Mouse (Mus musculus) common myeloid progenitor, adult 5-6 weeks (primary cell): ENCODE measurements around the gene Exosc1. TPM values are rescaled to one million over a fixed set of nuclear protein-coding genes. Genes with fewer than 3 reads are reported as not detected.

Source experiments
- ATAC-seq: replicated peaks from 2 replicates; pipeline ENCODE4 v1.8.0; 2016; ENCODE audit warnings: low read depth, mild to moderate bottlenecking, moderate TSS enrichment, inconsistent platforms; ENCODE audit not compliant: poor library complexity, severe bottlenecking
- total RNA-seq: library from RNA; stranded (forward); fragments of 200-1000, 187-1606 nt; gene quantifications from 2 replicates; pipeline ENCODE4 v1.2.3, GENCODE M21; 2017

The Exosc1 gene
- total RNA-seq, 1 experiment from 2014 or later, result 81.5 TPM

DNA sequence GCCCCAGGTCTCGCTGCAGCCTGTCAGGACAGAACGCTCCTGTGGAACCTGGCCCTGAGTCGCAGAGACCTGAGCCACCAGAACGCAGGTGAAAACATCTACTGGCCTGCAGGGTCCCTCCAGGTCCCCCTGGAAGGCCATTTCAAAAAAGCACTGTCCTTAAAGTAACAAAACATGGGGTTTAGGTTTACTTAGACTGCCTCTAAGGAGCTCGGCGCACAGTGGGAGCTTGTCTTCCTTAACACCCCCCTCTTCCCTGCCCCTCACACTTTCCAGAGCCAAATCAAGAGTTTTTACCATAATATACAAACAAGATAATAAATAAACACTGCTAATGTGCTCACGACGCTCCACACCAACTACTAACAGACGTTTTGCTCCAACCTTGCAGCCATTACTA, 49.3 kb downstream of the Exosc1 start:
- ATAC-seq, result no peak

DNA sequence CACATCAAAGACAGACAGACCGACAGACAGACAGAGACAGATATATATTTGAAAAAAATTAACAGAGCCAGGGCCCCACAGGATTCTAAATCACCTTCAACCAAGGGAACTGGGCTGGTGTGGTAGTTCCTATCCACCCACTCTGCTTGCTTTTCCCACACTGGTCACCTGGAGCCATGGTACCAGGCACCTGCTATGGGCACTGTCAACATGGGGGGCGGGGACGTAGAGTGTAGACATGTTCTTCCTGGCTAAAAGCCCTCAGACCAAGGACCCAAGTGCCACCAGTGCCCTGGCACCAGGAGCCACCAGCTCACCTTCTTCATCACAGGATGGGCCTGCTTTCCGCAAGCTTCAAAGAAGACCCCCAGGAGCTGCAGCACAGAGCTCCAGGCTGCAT, 51.4 kb downstream of the Exosc1 start:
- no peak for ATAC-seq

DNA sequence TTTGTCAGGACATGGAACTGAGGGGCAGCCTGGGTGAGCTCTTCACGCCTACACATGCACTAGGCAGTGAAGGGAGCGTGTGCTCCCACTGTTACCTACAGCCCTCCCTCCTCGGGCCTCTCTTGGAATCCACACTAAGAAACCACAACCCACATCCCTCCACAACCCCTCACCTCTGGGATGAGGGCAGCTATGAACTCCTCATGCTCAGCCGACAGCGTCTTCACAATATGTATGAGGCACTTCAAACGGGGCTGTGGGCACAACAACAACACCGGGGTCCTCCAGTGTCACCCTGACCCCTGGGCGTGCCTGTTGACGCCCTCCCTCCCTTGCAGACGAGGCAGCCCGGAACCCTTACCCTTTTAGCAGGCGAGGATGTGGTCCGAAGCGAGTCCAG, 58.9 kb downstream of the Exosc1 start:
- no peak for ATAC-seq

Other genes with a start within 250 kb of the Exosc1 start
- gene Slit1, start 189.8 kb downstream of the Exosc1 start, total RNA-seq, result 0.05 and 0.15 TPM in 2 replicates
- gene Arhgap19, start 131.4 kb downstream of the Exosc1 start, total RNA-seq, result 33.2 and 36.2 TPM in 2 replicates
- 9.9 and 14.7 TPM in 2 replicates for gene Frat1, start 103.5 kb downstream of the Exosc1 start, total RNA-seq
- gene Frat2, start 85.3 kb downstream of the Exosc1 start, total RNA-seq, result 26.8 and 27.4 TPM in 2 replicates
- gene Rrp12, start 37.2 kb downstream of the Exosc1 start, total RNA-seq, result 20.5 and 23.3 TPM in 2 replicates
- 206 and 215 TPM in 2 replicates for gene Pgam1, start 21.5 kb downstream of the Exosc1 start, total RNA-seq
- gene Zdhhc16, start 57 bp upstream of the Exosc1 start, total RNA-seq, result 21.9 and 41.6 TPM in 2 replicates
- 13.5 and 34.9 TPM in 2 replicates for gene Mms19, start 47.7 kb upstream of the Exosc1 start, total RNA-seq
- 3.6 and 4.1 TPM in 2 replicates for gene Ubtd1, start 48.3 kb upstream of the Exosc1 start, total RNA-seq
- not detected in 2 replicates for gene Ankrd2, start 102.6 kb upstream of the Exosc1 start, total RNA-seq
- not detected in 2 replicates for gene Hoga1, start 112.2 kb upstream of the Exosc1 start, total RNA-seq
- not detected in 2 replicates for gene 4933411K16Rik, start 118.8 kb upstream of the Exosc1 start, total RNA-seq
- gene Morn4, start 152.9 kb upstream of the Exosc1 start, total RNA-seq, result 1.4 and 1.7 TPM in 2 replicates
- gene Pi4k2a, start 157.0 kb upstream of the Exosc1 start, total RNA-seq, result 7.8 and 12.5 TPM in 2 replicates
- gene Avpi1, start 195.6 kb upstream of the Exosc1 start, total RNA-seq, result 3.1 and 5.1 TPM in 2 replicates
- gene Marveld1, start 214.0 kb upstream of the Exosc1 start, total RNA-seq, result 10.7 and 12.0 TPM in 2 replicates
- 15.5 and 17.5 TPM in 2 replicates for gene Zfyve27, start 230.5 kb upstream of the Exosc1 start, total RNA-seq